29 mouse cellular contexts compared by ENCODE assay signal in genomic region chr14:56354803-56355202, GRCm38 (mm10). TPM values are rescaled to one million over a fixed set of nuclear protein-coding genes. Genes with fewer than 3 reads are reported as not detected.
DNase-seq lines count a peak whose midpoint lies in the region; ATAC-seq and TF ChIP-seq lines count a peak whose summit lies in the region.
"Had no signal": no experiment of that assay in that cellular context is flagged by ENCODE, and none has a peak within 500 bp of the region (broad histone marks: within the 10 kb centered on the region; RNA-seq: fewer than 3 reads in every experiment).

No protein-coding gene starts in this region.

- no peak for TF ChIP-seq EP300 in lung, postnatal 0 days (IDR thresholded peaks at IDR 0.05)

- H3K9ac ChIP-seq in forebrain, embryonic 14.5 days (ENCODE audit: low read length) = no peak overlapping the region
- H3K9ac ChIP-seq in forebrain, postnatal 0 days = no peak overlapping the region
- H3K9ac ChIP-seq in lung, embryonic 15.5 days = no peak overlapping the region
- no peak overlapping the region for H3K9ac ChIP-seq in lung, postnatal 0 days (replicated peaks; ENCODE audit: low read depth)
- H3K9ac ChIP-seq: embryonic facial prominence, embryonic 13.5 days; embryonic facial prominence, embryonic 15.5 days; forebrain, embryonic 12.5 days; forebrain, embryonic 15.5 days had no signal

- no peaks in the 10 kb centered on the region for H3K4me1 ChIP-seq in forebrain, embryonic 14.5 days (ENCODE audit: control insufficient read depth, insufficient read depth, low read length)
- no peaks in the 10 kb centered on the region for H3K4me1 ChIP-seq in forebrain, postnatal 0 days (ENCODE audit: insufficient read depth)
- H3K4me1 ChIP-seq in lung, embryonic 15.5 days = peaks cover 22% of the 10 kb centered on the region; the same call in 1 of the 2 replicates
- no peaks in the 10 kb centered on the region for H3K4me1 ChIP-seq in lung, postnatal 0 days (ENCODE audit: insufficient read depth, low read depth, low read length)
- H3K4me1 ChIP-seq: embryonic facial prominence, embryonic 13.5 days; embryonic facial prominence, embryonic 15.5 days; forebrain, embryonic 10.5 days; forebrain, embryonic 12.5 days; forebrain, embryonic 15.5 days had no signal

- peak; percentile 30 for DNase-seq in forebrain, embryonic 14.5 days (ENCODE audit: low spot score)
- no peak for DNase-seq in forebrain, postnatal 0 days
- no peak for DNase-seq in lung, postnatal 4 days
- DNase-seq in lung, postnatal 0 days (ENCODE audit: low spot score) = peak; percentile 44
- no peak for DNase-seq in lung, postnatal 36 days
- DNase-seq: adrenal gland, adult 8-10 months; adrenal gland, postnatal 14 days; adrenal gland, postnatal 36 days; B cell, adult 2 months; cerebellum, adult 11 months; cerebellum, adult 18-20 months; cerebellum, adult 8-10 months; cerebellum, adult 9-11 months; cerebellum, postnatal 14 days; cerebellum, postnatal 36 days; embryo, embryonic 11 days had no signal

- no peak overlapping the region for H3K4me2 ChIP-seq in forebrain, embryonic 14.5 days (ENCODE audit: low read length)
- H3K4me2 ChIP-seq in forebrain, postnatal 0 days (ENCODE audit: low read depth) = no peak overlapping the region
- H3K4me2 ChIP-seq in lung, embryonic 15.5 days = no peak overlapping the region
- no peak overlapping the region for H3K4me2 ChIP-seq in lung, postnatal 0 days (replicated peaks; ENCODE audit: low read depth, low read length)
- H3K4me2 ChIP-seq: embryonic facial prominence, embryonic 13.5 days; embryonic facial prominence, embryonic 15.5 days; forebrain, embryonic 12.5 days; forebrain, embryonic 15.5 days had no signal

- no peak overlapping the region for H3K4me3 ChIP-seq in forebrain, embryonic 14.5 days (ENCODE audit: low read depth, low read length)
- no peak overlapping the region for H3K4me3 ChIP-seq in forebrain, postnatal 0 days (ENCODE audit: low read depth, low read length)
- H3K4me3 ChIP-seq in lung, embryonic 15.5 days = no peak overlapping the region
- H3K4me3 ChIP-seq in lung, postnatal 0 days (ENCODE audit: low read depth, low read length) = no peak overlapping the region
- H3K4me3 ChIP-seq: embryonic facial prominence, embryonic 13.5 days; embryonic facial prominence, embryonic 15.5 days; erythroblast, embryonic 14.5 days; forebrain, embryonic 10.5 days; forebrain, embryonic 12.5 days; forebrain, embryonic 15.5 days had no signal

- H3K27ac ChIP-seq in forebrain, embryonic 14.5 days (ENCODE audit: low read depth, low read length) = no peak overlapping the region
- no peak overlapping the region for H3K27ac ChIP-seq in forebrain, postnatal 0 days (ENCODE audit: low read depth, low read length)
- peak overlapping the region; percentile 54 for H3K27ac ChIP-seq in lung, embryonic 15.5 days
- no peak overlapping the region for H3K27ac ChIP-seq in lung, postnatal 0 days (ENCODE audit: low read length)
- H3K27ac ChIP-seq: embryonic facial prominence, embryonic 13.5 days; embryonic facial prominence, embryonic 15.5 days; forebrain, embryonic 10.5 days; forebrain, embryonic 12.5 days; forebrain, embryonic 15.5 days had no signal

- no peak for ATAC-seq in forebrain, embryonic 14.5 days
- no peak for ATAC-seq in forebrain, postnatal 0 days
- 0 out of 2 replicates have a peak, but pooled peaks have one; percentile 39 for ATAC-seq in lung, embryonic 15.5 days (ENCODE audit: borderline replicate concordance, extremely low read depth, low FRiP score, low TSS enrichment)
- ATAC-seq in lung, postnatal 0 days = no peak
- ATAC-seq: activated CD4-positive, CD25-positive, alpha-beta regulatory T cell, adult 4 months; CD4-positive, CD25-positive, alpha-beta regulatory T cell, adult 4 months; forebrain, embryonic 15.5 days; Patski had no signal

- no peaks in the 10 kb centered on the region for H3K27me3 ChIP-seq in forebrain, embryonic 14.5 days (replicated peaks; ENCODE audit: control insufficient read depth, insufficient read depth, low read length)
- H3K27me3 ChIP-seq in forebrain, postnatal 0 days (ENCODE audit: insufficient read depth, low read length) = no peaks in the 10 kb centered on the region
- no peaks in the 10 kb centered on the region for H3K27me3 ChIP-seq in lung, embryonic 15.5 days
- H3K27me3 ChIP-seq in lung, postnatal 0 days (replicated peaks; ENCODE audit: insufficient read depth, low read length) = no peaks in the 10 kb centered on the region
- H3K27me3 ChIP-seq: CH12.LX; embryonic facial prominence, embryonic 13.5 days; embryonic facial prominence, embryonic 15.5 days; forebrain, embryonic 12.5 days; forebrain, embryonic 15.5 days had no signal

- TF ChIP-seq CTCF in forebrain, postnatal 0 days (IDR thresholded peaks at IDR 0.05; ENCODE audit: low read depth) = no peak
- TF ChIP-seq CTCF in lung, postnatal 0 days (IDR thresholded peaks at IDR 0.05) = no peak

- WGBS in forebrain, embryonic 14.5 days = 75% methylated on average over 3 of the region's 3 CpGs
- 58% methylated on average over 3 of the region's 3 CpGs for WGBS in forebrain, postnatal 0 days
- WGBS in lung, embryonic 15.5 days = 30% methylated on average over 3 of the region's 3 CpGs
- 42% methylated on average over 3 of the region's 3 CpGs for WGBS in lung, postnatal 0 days

- no peaks in the 10 kb centered on the region for H3K9me3 ChIP-seq in forebrain, embryonic 14.5 days (replicated peaks; ENCODE audit: control insufficient read depth, low read length)
- H3K9me3 ChIP-seq in forebrain, postnatal 0 days (ENCODE audit: low read length) = no peaks in the 10 kb centered on the region
- no peaks in the 10 kb centered on the region for H3K9me3 ChIP-seq in lung, embryonic 15.5 days
- no peaks in the 10 kb centered on the region for H3K9me3 ChIP-seq in lung, postnatal 0 days (ENCODE audit: low read length)
- H3K9me3 ChIP-seq: embryonic facial prominence, embryonic 13.5 days; embryonic facial prominence, embryonic 15.5 days; forebrain, embryonic 10.5 days; forebrain, embryonic 12.5 days; forebrain, embryonic 15.5 days; G1E had no signal

- no peaks in the 10 kb centered on the region for H3K36me3 ChIP-seq in forebrain, embryonic 14.5 days (ENCODE audit: control insufficient read depth, insufficient read depth, low read length)
- H3K36me3 ChIP-seq in forebrain, postnatal 0 days (ENCODE audit: insufficient read depth) = no peaks in the 10 kb centered on the region
- H3K36me3 ChIP-seq in lung, embryonic 15.5 days = no peaks in the 10 kb centered on the region
- no peaks in the 10 kb centered on the region for H3K36me3 ChIP-seq in lung, postnatal 0 days (ENCODE audit: insufficient read depth, low read length)
- H3K36me3 ChIP-seq: embryonic facial prominence, embryonic 13.5 days; embryonic facial prominence, embryonic 15.5 days; forebrain, embryonic 10.5 days; forebrain, embryonic 12.5 days; forebrain, embryonic 15.5 days; G1E had no signal

RNA-seq across cellular contexts. Expression of gene Atp12a, which starts 10.1 kb away (rescaled TPM):
- 0.14 and 0.26 TPM in 2 replicates for polyA plus RNA-seq in forebrain, embryonic 14.5 days (2014; fragmentation: Nextera tagmentation; extraction: Ambion mirVana)
- total RNA-seq in forebrain, postnatal 0 days (2014; rRNA removed) = 0.08 and 0.86 TPM in 2 replicates
- polyA plus RNA-seq in forebrain, postnatal 0 days (2015; fragmentation: Nextera tagmentation; extraction: Ambion mirVana) = 0.05 and 0.38 TPM in 2 replicates
- polyA plus RNA-seq in lung, embryonic 15.5 days (2015; fragmentation: Nextera tagmentation; extraction: Ambion mirVana) = 1.5 and 1.9 TPM in 2 replicates
- polyA plus RNA-seq in lung, postnatal 0 days (2015; fragmentation: Nextera tagmentation; extraction: Ambion mirVana) = 1.7 and 1.8 TPM in 2 replicates
- total RNA-seq: adrenal gland, postnatal 36 days; CH12.LX; common myeloid progenitor, adult 5-6 weeks had no signal
- polyA plus RNA-seq: activated CD4-positive, CD25-positive, alpha-beta regulatory T cell, adult 4 months; CD4-positive, CD25-positive, alpha-beta regulatory T cell, adult 4 months; erythroblast, embryonic 14.5 days; forebrain, embryonic 10.5 days; G1E; Patski had no signal

RNA-seq across cellular contexts. Expression of gene Rnf17, which starts 47.6 kb away (rescaled TPM):
- polyA plus RNA-seq in forebrain, embryonic 14.5 days (2014; fragmentation: Nextera tagmentation; extraction: Ambion mirVana) = 1.4 and 1.5 TPM in 2 replicates
- 0.54 and 3.4 TPM in 2 replicates for total RNA-seq in forebrain, postnatal 0 days (2014; rRNA removed)
- polyA plus RNA-seq in forebrain, postnatal 0 days (2015; fragmentation: Nextera tagmentation; extraction: Ambion mirVana) = 0.53 and 0.97 TPM in 2 replicates
- 1.1 and 1.9 TPM in 2 replicates for polyA plus RNA-seq in lung, embryonic 15.5 days (2015; fragmentation: Nextera tagmentation; extraction: Ambion mirVana)
- 0.39 and 0.47 TPM in 2 replicates for polyA plus RNA-seq in lung, postnatal 0 days (2015; fragmentation: Nextera tagmentation; extraction: Ambion mirVana)
- total RNA-seq: CH12.LX had no signal
- polyA plus RNA-seq: erythroblast, embryonic 14.5 days; G1E; Patski had no signal

Comparison
In these comparisons a context has a peak if more than half of its experiments do, and no peak if none do; other contexts are left out.
1. DNase-seq: peak in forebrain, embryonic 14.5 days (single experiment) and lung, postnatal 0 days (single experiment); none in forebrain, postnatal 0 days (single experiment), lung, postnatal 4 days (0 of 2) and lung, postnatal 36 days (single experiment).